Mouse (Mus musculus) C2C12 (cell line): ENCODE data around the gene Arhgef39.

ENCODE experiments used
- CEBPB ChIP-seq: IDR thresholded peaks from one replicate; pipeline ENCODE4 v1.6.1; 2011; ENCODE audit warnings: low read depth, mild to moderate bottlenecking, control low read depth, moderate library complexity
- CTCF ChIP-seq: IDR thresholded peaks from one replicate; pipeline ENCODE4 v1.5.1; 2011; ENCODE audit not compliant: control insufficient read depth, insufficient read depth, insufficient read length
- FOSL1 ChIP-seq: IDR thresholded peaks from one replicate; pipeline ENCODE4 v1.8.0; 2011; ENCODE audit warnings: mild to moderate bottlenecking, low read length; ENCODE audit not compliant: poor library complexity, insufficient read depth, severe bottlenecking
- MAX ChIP-seq: IDR thresholded peaks from one replicate; pipeline ENCODE4 v1.6.1; 2011; ENCODE audit warnings: mild to moderate bottlenecking, control low read depth
- MYOG ChIP-seq: IDR thresholded peaks from one replicate; pipeline ENCODE4 v1.6.1; 2011; ENCODE audit not compliant: control insufficient read depth, insufficient read length; ENCODE audit errors: extremely low read depth
- USF1 ChIP-seq: IDR thresholded peaks from one replicate; pipeline ENCODE4 v1.6.1; 2011; ENCODE audit warnings: low read depth, mild to moderate bottlenecking, control low read depth, moderate library complexity

DNA sequence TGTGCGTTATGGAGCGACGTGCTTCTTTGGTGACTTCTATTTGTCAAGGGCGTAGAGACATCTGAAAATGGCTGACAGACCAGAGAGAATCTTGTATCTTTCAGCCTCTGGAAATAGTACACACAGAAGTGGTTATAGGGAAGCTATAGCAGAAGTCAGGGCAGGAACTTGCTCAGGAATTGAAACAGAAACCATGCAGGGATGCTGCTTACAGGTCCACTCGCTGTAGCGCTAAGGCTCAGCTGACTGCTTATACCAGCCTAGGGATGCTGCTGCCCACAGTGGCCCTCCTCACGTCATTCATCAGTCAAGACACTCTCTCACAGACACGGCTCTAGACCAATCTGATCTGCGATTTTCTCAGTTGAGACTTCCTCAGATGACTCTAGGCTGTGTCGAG is 29.2 kb downstream of the Arhgef39 start:
- TF ChIP-seq MAX (no peak), CEBPB (no peak), CTCF (no peak), USF1 (no peak), MYOG (no peak), FOSL1 (no peak)
